Mouse (Mus musculus): ENCODE measurements around the gene Mocs1.
"Not testable (repeated sequence)": the region's sequence is repeated elsewhere in the genome, so short reads cannot be mapped to it uniquely, and the experiment has no call there.

Gene Mocs1

GRCm38 (mm10) chr17:49432071-49432711 lies 4.0 kb downstream of the Mocs1 start:
- no peak for DNase-seq (ENCODE audit: low read depth)

GRCm38 (mm10) chr17:49433071-49433470 lies 4.9 kb downstream of the Mocs1 start:
- DNase-seq (ENCODE audit: low read depth), result no peak

- DNase-seq (ENCODE audit: low read depth), result no peak
Observed at GRCm38 (mm10) chr17:49434236-49434635, 6.1 kb downstream of the Mocs1 start.

- no peak for DNase-seq (ENCODE audit: low read depth)
Observed at GRCm38 (mm10) chr17:49435081-49435480, 6.9 kb downstream of the Mocs1 start.

- no peak for DNase-seq (ENCODE audit: low read depth)
Observed at GRCm38 (mm10) chr17:49436631-49437030, 8.5 kb downstream of the Mocs1 start.

- DNase-seq (ENCODE audit: low read depth), result not testable (repeated sequence)
Observed at GRCm38 (mm10) chr17:49437306-49437705, 9.1 kb downstream of the Mocs1 start.

- DNase-seq (ENCODE audit: low read depth), result no peak
Observed at GRCm38 (mm10) chr17:49438822-49439574, 10.8 kb downstream of the Mocs1 start.

GRCm38 (mm10) chr17:49439706-49440105 lies 11.5 kb downstream of the Mocs1 start:
- no peak for DNase-seq (ENCODE audit: low read depth)

- DNase-seq (ENCODE audit: low read depth), result no peak
Observed at GRCm38 (mm10) chr17:49440331-49441130, 12.4 kb downstream of the Mocs1 start.

- not testable (repeated sequence) for DNase-seq (ENCODE audit: low read depth)
Observed at GRCm38 (mm10) chr17:49442841-49443240, 14.7 kb downstream of the Mocs1 start.

GRCm38 (mm10) chr17:49448570-49449229 lies 20.5 kb downstream of the Mocs1 start:
- DNase-seq (ENCODE audit: low read depth), result no peak

GRCm38 (mm10) chr17:49449230-49449608 lies 21.1 kb downstream of the Mocs1 start:
- DNase-seq (ENCODE audit: low read depth), result no peak

GRCm38 (mm10) chr17:49450922-49451321 lies 22.8 kb downstream of the Mocs1 start:
- DNase-seq (ENCODE audit: low read depth), result no peak

- no peak for DNase-seq (ENCODE audit: low read depth)
Observed at GRCm38 (mm10) chr17:49456334-49456733, 28.2 kb downstream of the Mocs1 start.

- no peak for DNase-seq (ENCODE audit: low read depth)
Observed at GRCm38 (mm10) chr17:49457833-49458232, 29.7 kb downstream of the Mocs1 start.

GRCm38 (mm10) chr17:49458386-49458785 lies 30.2 kb downstream of the Mocs1 start:
- DNase-seq (ENCODE audit: low read depth), result no peak

- DNase-seq (ENCODE audit: low read depth), result no peak
Observed at GRCm38 (mm10) chr17:49464884-49465283, 36.7 kb downstream of the Mocs1 start.

- peak; percentile 34 for DNase-seq (ENCODE audit: low read depth)
Observed at GRCm38 (mm10) chr17:49468223-49468622, 40.1 kb downstream of the Mocs1 start.

GRCm38 (mm10) chr17:49472626-49473025 lies 44.5 kb downstream of the Mocs1 start:
- no peak for DNase-seq (ENCODE audit: low read depth)

GRCm38 (mm10) chr17:49474051-49474450 lies 45.9 kb downstream of the Mocs1 start:
- DNase-seq (ENCODE audit: low read depth), result no peak

GRCm38 (mm10) chr17:49475174-49475573 lies 47.0 kb downstream of the Mocs1 start:
- no peak for DNase-seq (ENCODE audit: low read depth)

GRCm38 (mm10) chr17:49477370-49477769 lies 49.2 kb downstream of the Mocs1 start:
- no peak for DNase-seq (ENCODE audit: low read depth)

Measured in c-Kit-positive CD71-negative TER-119-negative erythroid progenitor cells, embryonic 14.5 days (primary cell).